Mouse (Mus musculus) lung, embryonic 15.5 days (tissue): ENCODE measurements around the gene Arl6. TPM values are rescaled to one million over a fixed set of nuclear protein-coding genes. Genes with fewer than 3 reads are reported as not detected.

Experiments
- ATAC-seq: fragments of 200-750 bp; cut with Nextera tagmentation; 2 replicates; pipeline ENCODE4 v1.8.0; 2017; ENCODE audit warnings: moderate number of reproducible peaks, borderline replicate concordance; ENCODE audit not compliant: low FRiP score, low TSS enrichment; ENCODE audit errors: extremely low read depth
- H3K27ac ChIP-seq: fragments of 300-500 bp; sonication (generic); 2 replicates; pipeline ENCODE4 v1.5.1; 2015; ENCODE audit warnings: moderate library complexity, mild to moderate bottlenecking, inconsistent platforms
- H3K27me3 ChIP-seq: fragments of 300-500 bp; sonication (generic); 2 replicates; pipeline ENCODE4 v1.6.1; 2015; ENCODE audit warnings: inconsistent platforms
- H3K36me3 ChIP-seq: fragments of 300-500 bp; sonication (generic); 2 replicates; pipeline ENCODE4 v1.6.1; 2015; ENCODE audit warnings: inconsistent platforms
- H3K4me1 ChIP-seq: fragments of 300-500 bp; sonication (generic); 2 replicates; pipeline ENCODE4 v1.6.1; 2015; ENCODE audit warnings: inconsistent platforms
- H3K4me2 ChIP-seq: fragments of 300-500 bp; sonication (generic); 2 replicates; pipeline ENCODE4 v1.6.1; 2015; ENCODE audit warnings: inconsistent platforms, mild to moderate bottlenecking, moderate library complexity
- H3K4me3 ChIP-seq: fragments of 300-500 bp; sonication (generic); 2 replicates; pipeline ENCODE4 v1.5.1; 2015; ENCODE audit warnings: mild to moderate bottlenecking, inconsistent platforms
- H3K9ac ChIP-seq: fragments of 300-500 bp; sonication (generic); 2 replicates; pipeline ENCODE4 v1.6.1; 2015; ENCODE audit warnings: inconsistent platforms
- H3K9me3 ChIP-seq: fragments of 300-500 bp; sonication (generic); 2 replicates; pipeline ENCODE4 v1.6.1; 2016; ENCODE audit warnings: inconsistent platforms
- WGBS: fragments of 180-500 bp; shearing (Covaris S2); methylation state at CpG from one replicate; pipeline ENCODE4 v1.1.7; 2015; 5-methylcytosine and 5-hydroxymethylcytosine counted together
- polyA plus RNA-seq: library from polyadenylated mRNA; unstranded; fragments of >200 nt; fragmentation: Nextera tagmentation; extraction: Ambion mirVana; gene quantifications from 2 replicates; pipeline ENCODE4 v1.2.1, GENCODE M21; 2015

Arl6 gene
- polyA plus RNA-seq, 1 experiment from 2014 or later, result 36.9 TPM

DNA sequence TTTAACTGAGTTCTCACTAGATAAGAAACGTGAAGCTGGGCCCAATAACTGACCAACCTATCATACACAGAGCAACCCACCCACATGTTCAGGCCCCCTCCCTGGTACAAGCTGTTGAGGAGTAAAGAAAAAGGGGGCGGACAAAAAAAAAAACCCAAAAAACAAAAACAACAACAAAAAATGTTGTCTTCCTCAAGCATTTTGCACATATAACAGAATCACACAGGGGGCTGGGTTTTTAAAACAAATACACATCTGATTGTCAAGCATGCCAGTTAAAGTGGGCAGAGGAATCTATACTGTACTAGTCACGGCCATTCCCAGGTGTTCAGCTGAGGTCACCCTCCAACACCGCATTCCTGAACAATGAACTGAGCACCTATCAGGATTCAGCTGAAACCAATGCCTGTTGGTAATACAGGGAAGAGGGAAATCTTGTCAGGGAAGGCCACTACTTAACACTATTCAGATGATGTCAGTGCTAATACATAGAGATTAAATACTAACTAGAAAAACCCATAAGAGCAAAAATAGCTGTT lies 53.4 kb downstream of the Arl6 start:
- Histone ChIP-seq H3K9me3 (no peaks in the 10 kb centered on the region), H3K36me3 (no peaks in the 10 kb centered on the region), H3K9ac (no peak overlapping the region), H3K27ac (no peak overlapping the region), H3K4me3 (no peak overlapping the region), H3K4me2 (no peak overlapping the region), H3K27me3 (no peaks in the 10 kb centered on the region), H3K4me1 (peaks cover 19% of the 10 kb centered on the region)
- no peak for ATAC-seq
- WGBS, result 70% methylated on average over 4 of the region's 4 CpGs

DNA sequence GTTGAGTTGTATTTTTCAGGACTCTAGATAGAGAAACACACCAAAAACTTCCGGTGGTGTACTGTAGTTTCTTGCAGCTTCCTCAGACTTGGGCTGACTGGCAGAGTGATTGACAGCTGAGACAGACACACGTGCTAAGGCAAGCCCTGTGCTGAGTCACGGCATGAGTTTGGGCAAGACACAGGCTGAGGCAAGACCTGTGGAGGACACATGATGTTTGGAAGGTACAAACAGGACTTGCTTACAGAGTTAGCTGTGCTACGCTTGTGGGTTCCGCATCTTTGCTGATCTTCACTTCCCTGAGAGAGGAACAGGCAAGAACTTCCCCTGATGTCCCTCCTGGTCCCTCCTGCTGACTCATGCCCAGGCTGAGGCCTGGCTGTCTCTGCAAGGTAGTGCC lies 55.7 kb downstream of the Arl6 start:
- Histone ChIP-seq H3K9ac (no peak overlapping the region), H3K36me3 (no peaks in the 10 kb centered on the region)
- WGBS, result 77% methylated on average over 5 of the region's 5 CpGs

DNA sequence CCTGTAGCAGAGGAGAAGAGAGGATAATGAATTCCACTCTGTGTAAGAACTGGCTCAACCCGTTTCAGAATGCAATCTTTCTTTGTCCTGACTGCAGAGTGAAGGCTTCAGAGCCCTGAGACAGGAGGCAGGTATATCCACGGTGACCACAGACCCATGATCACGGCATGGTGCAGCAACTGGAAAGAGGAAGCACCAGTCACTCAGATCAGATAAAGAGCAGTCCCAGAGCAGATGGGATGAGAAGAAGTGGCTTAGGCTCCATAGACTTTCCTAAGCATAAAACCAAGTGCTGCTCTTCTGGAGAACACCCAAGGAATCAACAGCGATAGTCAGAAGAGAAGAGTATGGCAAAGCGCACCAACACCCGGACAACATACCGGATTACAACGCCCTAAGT lies 60.0 kb downstream of the Arl6 start:
- no peaks in the 10 kb centered on the region for H3K36me3 ChIP-seq
- no peak overlapping the region for H3K4me3 ChIP-seq
- no peaks in the 10 kb centered on the region for H3K4me1 ChIP-seq
- H3K27ac ChIP-seq, result no peak overlapping the region
- H3K9me3 ChIP-seq, result no peaks in the 10 kb centered on the region
- no peak overlapping the region for H3K4me2 ChIP-seq
- WGBS, result 85% methylated on average over 8 of the region's 8 CpGs
- no peak overlapping the region for H3K9ac ChIP-seq
- no peaks in the 10 kb centered on the region for H3K27me3 ChIP-seq
- no peak for ATAC-seq

More for the DNA sequence above, 55.7 kb downstream of the Arl6 start:
- no peak overlapping the region for H3K4me2 ChIP-seq
- no peaks in the 10 kb centered on the region for H3K27me3 ChIP-seq
- no peak for ATAC-seq
- peaks cover 11% of the 10 kb centered on the region; the same call in 1 of the 2 replicates for H3K4me1 ChIP-seq
- no peak overlapping the region for H3K27ac ChIP-seq
- H3K9me3 ChIP-seq, result no peaks in the 10 kb centered on the region
- H3K4me3 ChIP-seq, result no peak overlapping the region

DNA sequence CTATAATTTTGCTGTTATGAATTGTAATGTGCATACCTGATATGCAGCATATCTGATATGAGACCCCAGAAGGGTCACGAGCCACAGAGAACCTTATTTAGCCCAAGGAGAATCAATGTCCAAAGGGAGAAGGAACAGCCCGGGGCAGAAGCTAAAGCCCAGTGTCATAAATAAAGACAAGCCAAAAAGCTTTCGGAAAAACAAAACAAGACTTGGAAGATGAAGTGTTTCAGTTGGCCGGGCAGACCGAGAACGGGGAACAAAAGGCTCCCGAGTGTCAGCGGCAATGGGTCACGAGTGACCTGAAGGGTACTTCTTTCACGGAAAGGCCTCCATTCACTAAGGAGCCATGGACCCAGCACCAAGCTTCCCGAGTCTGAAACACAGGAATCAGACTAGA lies 65.2 kb downstream of the Arl6 start:
- Histone ChIP-seq H3K27ac (no peak overlapping the region), H3K9ac (no peak overlapping the region), H3K4me1 (peaks cover 6% of the 10 kb centered on the region; the same call in 1 of the 2 replicates), H3K36me3 (no peaks in the 10 kb centered on the region), H3K4me2 (no peak overlapping the region), H3K4me3 (no peak overlapping the region), H3K9me3 (no peaks in the 10 kb centered on the region), H3K27me3 (no peaks in the 10 kb centered on the region)
- WGBS, result 78% methylated on average over 11 of the region's 11 CpGs
- no peak for ATAC-seq

DNA sequence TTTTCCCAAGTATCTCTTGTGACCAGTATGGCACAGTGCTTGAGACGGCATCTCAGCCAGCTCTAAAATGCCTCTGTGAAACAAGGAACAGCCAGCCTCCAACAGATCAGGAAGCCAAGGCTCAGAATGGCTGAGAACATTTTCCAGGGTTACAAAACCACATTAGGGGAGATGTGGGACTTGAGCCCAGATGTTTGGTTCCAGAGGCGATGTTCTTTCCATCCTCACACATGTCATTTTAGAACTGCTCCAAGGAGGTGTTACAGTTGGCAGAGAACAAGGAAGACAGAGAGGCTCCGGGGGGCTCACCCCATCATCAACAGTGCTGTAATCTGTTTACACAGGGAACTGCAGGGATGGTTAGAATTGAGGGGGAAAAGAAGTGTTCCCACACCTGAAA lies 66.5 kb downstream of the Arl6 start:
- Histone ChIP-seq H3K9me3 (no peaks in the 10 kb centered on the region), H3K4me2 (no peak overlapping the region), H3K36me3 (no peaks in the 10 kb centered on the region), H3K4me1 (peaks cover 9% of the 10 kb centered on the region; the same call in 1 of the 2 replicates), H3K9ac (no peak overlapping the region), H3K27me3 (no peaks in the 10 kb centered on the region), H3K4me3 (no peak overlapping the region), H3K27ac (no peak overlapping the region; the same call in 1 of the 2 replicates)
- peak; percentile 52; the same call in 1 of the 2 replicates for ATAC-seq
- WGBS, result 43% methylated on average over 3 of the region's 3 CpGs

DNA sequence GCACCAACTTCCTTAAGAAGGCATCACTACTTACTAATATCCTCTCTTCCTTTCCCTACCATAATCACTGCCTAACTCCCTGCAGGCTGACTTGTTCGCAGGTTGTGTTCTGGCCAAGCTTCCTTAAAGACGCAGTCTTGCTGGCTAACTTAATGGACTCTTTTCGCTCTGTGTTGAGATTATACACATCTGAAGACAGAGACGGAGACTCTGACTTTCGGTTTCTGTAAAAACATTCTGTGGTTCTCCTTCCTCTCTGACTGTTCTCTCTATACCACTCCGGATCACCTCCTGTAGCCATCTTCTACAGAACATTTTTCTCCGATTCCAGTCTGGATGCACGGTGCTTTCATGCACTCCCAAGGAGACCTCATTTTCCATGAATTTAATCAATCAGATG lies 68.4 kb downstream of the Arl6 start:
- Histone ChIP-seq H3K4me2 (no peak overlapping the region), H3K9me3 (no peaks in the 10 kb centered on the region), H3K9ac (no peak overlapping the region), H3K4me1 (peaks cover 9% of the 10 kb centered on the region; the same call in 1 of the 2 replicates), H3K27me3 (no peaks in the 10 kb centered on the region), H3K4me3 (no peak overlapping the region), H3K27ac (no peak overlapping the region), H3K36me3 (no peaks in the 10 kb centered on the region)
- no peak for ATAC-seq
- 90% methylated on average over 8 of the region's 8 CpGs for WGBS

DNA sequence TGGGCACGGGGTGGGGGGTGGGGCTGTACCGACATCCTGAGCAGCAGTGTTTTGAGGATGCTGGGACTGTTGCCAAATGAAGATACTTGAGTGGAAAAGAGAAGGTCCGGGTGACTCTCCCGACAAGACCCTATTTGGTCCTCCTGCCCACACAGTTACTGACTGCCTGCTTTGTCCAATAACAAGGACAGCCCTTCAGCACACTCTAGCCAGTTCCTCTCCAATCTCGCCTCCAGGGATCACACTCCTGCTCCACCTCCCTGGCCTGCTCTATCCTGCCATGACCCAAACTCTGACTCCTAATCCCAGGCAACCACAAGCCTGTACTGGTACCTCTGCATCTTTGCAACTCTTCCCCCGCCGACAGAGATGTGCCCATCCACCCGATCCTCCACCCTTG lies 69.4 kb downstream of the Arl6 start:
- no peaks in the 10 kb centered on the region for H3K36me3 ChIP-seq
- no peak overlapping the region for H3K9ac ChIP-seq
- peaks cover 9% of the 10 kb centered on the region; the same call in 1 of the 2 replicates for H3K4me1 ChIP-seq
- H3K9me3 ChIP-seq, result no peaks in the 10 kb centered on the region
- no peak overlapping the region for H3K4me3 ChIP-seq
- no peaks in the 10 kb centered on the region for H3K27me3 ChIP-seq
- H3K27ac ChIP-seq, result no peak overlapping the region
- no peak for ATAC-seq
- H3K4me2 ChIP-seq, result no peak overlapping the region
- 57% methylated on average over 8 of the region's 8 CpGs for WGBS

DNA sequence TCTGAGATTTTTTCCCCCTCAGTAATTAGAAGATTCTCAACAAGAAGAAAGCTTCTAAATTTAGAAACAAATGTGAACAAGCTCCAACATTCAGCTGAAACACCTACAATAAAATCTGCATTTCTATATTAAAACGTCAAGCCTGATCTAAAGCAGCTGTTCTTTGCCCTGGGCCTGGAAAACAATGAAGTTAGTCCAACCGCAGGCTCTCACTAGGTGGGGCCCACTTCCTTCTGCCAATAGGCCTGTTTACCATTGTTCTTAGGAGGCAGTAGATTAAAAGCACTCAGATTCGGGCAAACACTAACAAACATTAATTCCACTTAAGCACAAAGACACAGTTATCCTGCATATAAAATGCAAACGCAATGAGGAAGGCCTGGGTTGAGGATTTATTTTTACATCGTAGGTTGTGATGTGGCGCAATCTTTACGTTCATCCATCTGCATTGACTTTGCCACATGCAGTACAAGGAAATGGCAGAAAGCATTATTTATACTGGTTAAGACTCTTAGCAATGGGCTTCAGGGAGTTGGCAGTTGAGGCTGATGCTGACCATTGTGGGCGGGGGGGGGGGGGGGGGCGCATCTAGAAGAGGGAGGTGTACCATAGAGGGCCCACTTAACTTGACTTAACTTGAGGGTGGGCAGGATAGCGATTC lies 71.3 kb downstream of the Arl6 start:
- ATAC-seq, result no peak
- Histone ChIP-seq H3K27me3 (no peaks in the 10 kb centered on the region), H3K4me3 (no peak overlapping the region), H3K9ac (no peak overlapping the region), H3K4me1 (peaks cover 9% of the 10 kb centered on the region; the same call in 1 of the 2 replicates), H3K27ac (peak overlapping the region; percentile 24; the same call in 1 of the 2 replicates), H3K36me3 (no peaks in the 10 kb centered on the region), H3K4me2 (no peak overlapping the region), H3K9me3 (no peaks in the 10 kb centered on the region)
- 50% methylated on average over 10 of the region's 10 CpGs for WGBS

DNA sequence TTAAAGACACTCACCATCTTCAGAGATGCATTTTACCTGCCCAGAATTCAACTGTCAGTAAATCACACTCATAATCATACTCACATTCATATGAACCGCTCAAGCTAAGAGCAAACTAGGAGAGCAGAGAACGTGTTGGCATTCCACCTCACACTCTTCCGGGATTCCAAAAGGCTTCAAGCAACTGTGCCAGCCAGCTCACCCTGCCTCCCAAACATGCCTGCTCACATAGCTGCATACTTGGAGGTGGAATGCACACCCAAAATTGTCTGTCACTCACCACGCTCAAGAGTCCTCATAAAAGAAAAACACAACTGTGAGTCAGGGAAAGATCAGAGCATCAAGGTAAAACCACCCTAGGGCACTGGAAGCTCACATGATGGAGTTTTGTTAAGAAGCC lies 72.8 kb downstream of the Arl6 start:
- ATAC-seq, result no peak
- 67% methylated on average over 4 of the region's 4 CpGs for WGBS
- H3K4me2 ChIP-seq, result no peak overlapping the region

DNA sequence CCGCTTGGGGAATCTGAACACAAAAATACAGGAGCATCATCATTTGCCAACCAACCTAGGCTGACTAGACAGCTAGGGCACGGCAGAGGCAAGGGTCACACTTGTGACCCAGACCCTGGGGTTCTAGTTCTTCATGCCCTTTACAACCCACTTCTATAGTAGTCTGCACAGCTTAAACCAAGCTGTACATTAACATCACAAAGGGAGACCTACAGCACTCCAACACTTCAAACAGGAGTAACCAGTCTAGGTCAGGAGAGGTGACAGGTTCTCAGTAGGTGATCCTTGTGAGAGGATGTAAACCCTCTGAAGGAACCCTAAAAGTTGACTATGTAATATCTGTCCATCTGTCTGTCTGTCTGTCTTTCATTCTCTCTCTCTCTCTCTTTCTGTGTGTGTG lies 73.6 kb downstream of the Arl6 start:
- Histone ChIP-seq H3K9me3 (no peaks in the 10 kb centered on the region), H3K4me3 (no peak overlapping the region), H3K9ac (no peak overlapping the region), H3K36me3 (no peaks in the 10 kb centered on the region), H3K27me3 (no peaks in the 10 kb centered on the region), H3K27ac (no peak overlapping the region), H3K4me1 (0 out of 2 replicates have a peak, but pooled peaks cover 3% of the 10 kb centered on the region), H3K4me2 (no peak overlapping the region)
- ATAC-seq, result no peak
- WGBS, result 81% methylated on average over 2 of the region's 2 CpGs

More for the DNA sequence above, 72.8 kb downstream of the Arl6 start:
- H3K27ac ChIP-seq, result no peak overlapping the region
- H3K36me3 ChIP-seq, result no peaks in the 10 kb centered on the region
- H3K4me3 ChIP-seq, result no peak overlapping the region
- H3K9me3 ChIP-seq, result no peaks in the 10 kb centered on the region
- H3K4me1 ChIP-seq, result 0 out of 2 replicates have a peak, but pooled peaks cover 3% of the 10 kb centered on the region
- no peak overlapping the region for H3K9ac ChIP-seq
- no peaks in the 10 kb centered on the region for H3K27me3 ChIP-seq

DNA sequence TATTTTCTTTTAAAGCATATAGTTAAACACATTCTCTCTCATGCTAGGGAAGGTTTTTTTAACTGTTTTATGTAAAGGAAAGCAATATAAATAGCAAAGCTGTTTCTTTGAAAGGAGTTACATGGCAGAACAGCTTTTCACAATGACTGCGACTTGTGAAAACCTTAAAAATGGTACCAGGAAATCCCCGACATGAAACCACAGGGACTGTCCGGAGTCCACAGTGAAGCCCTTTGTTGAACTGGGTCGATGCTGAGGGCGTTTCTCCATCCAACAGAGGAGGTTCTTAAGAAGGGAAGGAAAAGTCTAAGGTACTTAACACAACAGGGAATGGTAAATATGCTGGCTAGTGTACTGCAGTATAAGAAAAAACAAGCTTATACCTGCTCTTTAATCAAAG lies 75.2 kb downstream of the Arl6 start:
- no peaks in the 10 kb centered on the region for H3K36me3 ChIP-seq
- 0 out of 2 replicates have a peak, but pooled peaks cover 3% of the 10 kb centered on the region for H3K4me1 ChIP-seq
- H3K9ac ChIP-seq, result no peak overlapping the region
- H3K27me3 ChIP-seq, result no peaks in the 10 kb centered on the region
- H3K4me3 ChIP-seq, result no peak overlapping the region
- 83% methylated on average over 5 of the region's 5 CpGs for WGBS
- no peak overlapping the region for H3K4me2 ChIP-seq
- H3K9me3 ChIP-seq, result no peaks in the 10 kb centered on the region
- no peak for ATAC-seq
- no peak overlapping the region for H3K27ac ChIP-seq
